ENCODE assay signal across 26 mouse cellular contexts in the genomic region with DNA sequence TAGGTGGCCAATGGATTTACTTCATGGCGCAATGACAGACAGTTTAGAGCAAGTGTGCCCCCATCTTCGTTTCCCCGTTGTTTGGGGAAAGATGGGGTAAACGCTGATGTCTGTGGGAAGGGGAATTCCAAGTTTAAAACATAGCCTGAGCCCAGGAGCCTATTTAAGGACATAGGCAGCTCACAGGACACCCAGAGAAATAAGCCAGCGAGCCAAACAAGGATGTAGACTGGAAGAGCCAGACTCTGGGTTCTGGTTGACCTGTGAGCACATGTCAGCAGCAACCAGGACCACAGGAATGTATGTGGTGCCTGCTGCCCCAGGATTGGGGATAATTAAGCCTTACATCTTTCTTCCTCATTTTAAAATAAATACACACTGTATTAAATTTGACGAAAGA.
DNase-seq lines count a peak whose midpoint lies in the region; ATAC-seq and TF ChIP-seq lines count a peak whose summit lies in the region.
"Had no signal": no experiment of that assay in that cellular context is flagged by ENCODE, and none has a peak within 500 bp of the region (broad histone marks: within the 10 kb centered on the region; RNA-seq: fewer than 3 reads in every experiment).

No protein-coding gene starts in this region.

- H3K9ac ChIP-seq in heart, adult 2 months (ENCODE audit: low read depth, low read length), result no peak overlapping the region
- H3K9ac ChIP-seq: embryonic facial prominence, embryonic 12.5 days; forebrain, postnatal 0 days; heart, embryonic 12.5 days; heart, embryonic 15.5 days; hindbrain, embryonic 14.5 days had no signal

- intact Hi-C loops in heart, adult 2 months (cut with DNase I), result no loop called here

- no peak for DNase-seq in heart, adult 2 months
- DNase-seq in heart, postnatal 4 days, result no peak
- DNase-seq in Muller cell, postnatal 12 days (ENCODE audit: inconsistent ontology term), result peak; percentile 64
- DNase-seq in urinary bladder, postnatal 36 days (ENCODE audit: low spot score in 2 of 2), result no peak
- DNase-seq: adrenal gland, adult 8-10 months; adrenal gland, postnatal 36 days; cerebellum, adult 18-20 months; cerebellum, adult 9-10 months; cerebellum, postnatal 14 days; forebrain, postnatal 0 days; gastrocnemius, postnatal 25 days; heart, postnatal 36 days; kidney, adult 18-20 months had no signal

- H3K27ac ChIP-seq in heart, adult 2 months, result peak overlapping the region; percentile 5; the same call in 1 of the 2 replicates
- 0 out of 2 replicates have a peak overlapping the region, but pooled peaks have one; percentile 1 for H3K27ac ChIP-seq in embryonic fibroblast, embryonic 13.5 days (ENCODE audit: insufficient read depth, low read length)
- H3K27ac ChIP-seq: embryonic facial prominence, embryonic 12.5 days; heart, embryonic 15.5 days; hindbrain, embryonic 14.5 days; hindbrain, postnatal 0 days had no signal

- no peak overlapping the region for H3K4me3 ChIP-seq in heart, adult 2 months
- H3K4me3 ChIP-seq in embryonic fibroblast, embryonic 13.5 days (ENCODE audit: insufficient read depth, low read length), result no peak overlapping the region
- H3K4me3 ChIP-seq: embryonic facial prominence, embryonic 12.5 days; heart, embryonic 12.5 days; heart, embryonic 15.5 days had no signal

- no peak for ATAC-seq in frontal cortex, adult (ENCODE audit: low TSS enrichment)
- ATAC-seq: activated CD4-positive, CD25-positive, alpha-beta regulatory T cell, adult 4 months; forebrain, embryonic 14.5 days; forebrain, postnatal 0 days; hindbrain, postnatal 0 days; inflammation-experienced regulatory T-cells, adult 6 months; intestine, embryonic 16.5 days had no signal

- H3K36me3 ChIP-seq in heart, adult 2 months (ENCODE audit: control insufficient read depth, insufficient read depth, low read length), result no peaks in the 10 kb centered on the region; the same call in 1 of the 2 replicates
- H3K36me3 ChIP-seq: embryonic facial prominence, embryonic 12.5 days; G1E; heart, embryonic 12.5 days; heart, embryonic 15.5 days had no signal

- WGBS in heart, adult 2 months, result 85% methylated on average over 6 of the region's 6 CpGs

- H3K27me3 ChIP-seq in heart, adult 2 months (ENCODE audit: control insufficient read depth, insufficient read depth, low read length), result no peaks in the 10 kb centered on the region
- H3K27me3 ChIP-seq: CH12.LX; embryonic facial prominence, embryonic 12.5 days; heart, embryonic 12.5 days; heart, embryonic 15.5 days had no signal

- no peak for TF ChIP-seq POLR2A in heart, adult 2 months (IDR thresholded peaks at IDR 0.05; ENCODE audit: insufficient read depth, low read depth, low read length)
- TF ChIP-seq POLR2A in embryonic fibroblast, embryonic 13.5 days (IDR thresholded peaks at IDR 0.05; ENCODE audit: low read depth, low read length), result no peak

- no peak for TF ChIP-seq CTCF in heart, adult 2 months (IDR thresholded peaks at IDR 0.05)
- no peak for TF ChIP-seq CTCF in embryonic fibroblast, embryonic 13.5 days (IDR thresholded peaks at IDR 0.05; ENCODE audit: borderline replicate concordance, insufficient read depth, low read length)

- no peak for TF ChIP-seq EP300 in heart, adult 2 months (IDR thresholded peaks at IDR 0.05; ENCODE audit: insufficient read depth, low read depth, low read length)

- H3K79me2 ChIP-seq in heart, adult 2 months (replicated peaks; ENCODE audit: control insufficient read depth, insufficient read depth, low read length), result no peaks in the 10 kb centered on the region

- H3K4me1 ChIP-seq in heart, adult 2 months (ENCODE audit: control insufficient read depth, insufficient read depth, low read length), result peaks cover 4% of the 10 kb centered on the region
- peaks cover 6% of the 10 kb centered on the region for H3K4me1 ChIP-seq in embryonic fibroblast, embryonic 13.5 days (ENCODE audit: control insufficient read depth, insufficient read depth, low read length)
- H3K4me1 ChIP-seq: embryonic facial prominence, embryonic 12.5 days had no signal
